Mouse (Mus musculus) adrenal gland (tissue): Measurements from ENCODE around the gene Slc25a42.

ENCODE experiments used
- intact Hi-C: fragments of 180-260 bp; cut with DNase I; formaldehyde crosslinking; loops from one replicate; pipeline ENCODE4 v1.15.1; 2025

Gene Slc25a42

GRCm38 (mm10) chr8:70172043-70172681 lies 39.9 kb downstream of the Slc25a42 start, which contains the start of gene Tmem161a:
TSS of gene Tmem161a (plus strand) at chr8:70172356.
- intact Hi-C loops: no loop called here

GRCm38 (mm10) chr8:70171240-70171639 lies 40.9 kb downstream of the Slc25a42 start:
- intact Hi-C loops: no loop called here

GRCm38 (mm10) chr8:70170748-70171147 lies 41.4 kb downstream of the Slc25a42 start:
- intact Hi-C loops: no loop called here

DNA sequence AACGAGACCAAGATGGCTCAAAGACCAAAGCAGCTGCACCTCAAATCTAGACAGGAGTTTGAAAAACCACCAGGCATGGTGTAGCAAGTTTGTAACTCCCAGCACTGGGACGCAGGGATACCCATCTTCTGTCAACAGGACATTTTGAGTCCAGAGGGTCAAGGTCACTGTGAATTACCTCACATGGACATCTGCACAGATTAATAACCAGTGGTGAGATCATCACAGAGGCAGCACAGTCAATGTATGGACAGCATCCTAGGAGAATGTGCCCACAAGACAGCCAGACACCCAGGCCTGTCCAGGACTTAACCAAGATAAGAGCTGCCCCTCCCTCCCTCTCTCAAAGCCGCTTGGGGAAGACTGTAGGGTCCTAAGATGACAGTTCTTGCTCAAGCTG lies 42.0 kb downstream of the Slc25a42 start:
- intact Hi-C loops: no loop called here

GRCm38 (mm10) chr8:70166504-70167110 lies 45.5 kb downstream of the Slc25a42 start:
- intact Hi-C loops: loop anchor here (5.0 kb wide), 2 partner anchors 59 to 294 kb away; no protein-coding TSS in a partner anchor

- intact Hi-C loops: no loop called here
Measured at GRCm38 (mm10) chr8:70163316-70163715, 48.8 kb downstream of the Slc25a42 start.

DNA sequence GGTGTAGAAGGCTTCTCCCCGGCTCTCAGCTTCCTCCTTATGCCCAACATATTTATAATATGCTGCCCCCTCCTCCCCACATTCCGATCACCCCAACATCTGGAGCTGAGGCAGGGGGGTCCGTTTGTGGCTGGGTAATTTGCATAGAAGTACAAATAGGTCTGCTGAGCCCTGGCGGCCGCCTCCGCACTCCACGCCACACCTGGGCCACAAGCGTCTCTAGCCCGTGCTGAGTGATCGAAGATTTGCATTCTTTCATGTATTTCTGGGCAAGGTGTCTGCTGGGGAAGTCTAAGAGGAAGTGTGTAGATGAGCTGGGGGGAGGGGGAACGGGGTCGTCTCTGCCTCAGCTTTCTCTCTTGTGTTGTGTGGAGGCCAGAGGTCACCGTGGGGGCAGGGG lies 52.1 kb downstream of the Slc25a42 start:
- intact Hi-C loops: no loop called here

- intact Hi-C loops: no loop called here
Measured at GRCm38 (mm10) chr8:70159211-70159610, 52.9 kb downstream of the Slc25a42 start.

- intact Hi-C loops: no loop called here
Measured at GRCm38 (mm10) chr8:70158069-70158853, 53.8 kb downstream of the Slc25a42 start.

DNA sequence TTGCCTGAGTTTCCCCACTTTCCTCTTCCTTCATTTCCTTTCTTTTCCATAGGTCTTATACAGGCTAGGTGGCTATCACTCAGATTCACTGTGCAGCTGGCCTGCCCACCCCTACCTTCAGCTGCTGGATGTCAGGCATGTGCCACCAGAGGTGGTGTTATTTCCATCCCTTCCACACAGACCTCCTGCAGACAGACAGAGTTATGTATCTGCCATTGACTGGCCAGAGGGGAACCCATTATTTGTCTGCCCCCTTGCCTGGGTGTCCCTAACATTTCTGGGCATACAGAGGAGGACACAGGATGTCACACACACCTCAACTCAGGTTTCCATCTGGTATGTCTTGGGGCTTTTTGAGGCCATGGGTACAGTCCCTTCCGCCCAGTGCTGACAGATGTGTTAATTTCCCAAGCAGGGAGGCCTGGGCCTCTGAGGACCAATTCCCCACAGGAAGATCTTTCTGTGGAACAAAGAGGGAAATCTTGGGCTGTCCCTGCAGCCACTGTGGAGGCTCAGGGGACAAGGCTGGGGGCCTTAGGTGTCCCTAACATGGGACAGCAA lies 54.8 kb downstream of the Slc25a42 start:
- intact Hi-C loops: no loop called here

DNA sequence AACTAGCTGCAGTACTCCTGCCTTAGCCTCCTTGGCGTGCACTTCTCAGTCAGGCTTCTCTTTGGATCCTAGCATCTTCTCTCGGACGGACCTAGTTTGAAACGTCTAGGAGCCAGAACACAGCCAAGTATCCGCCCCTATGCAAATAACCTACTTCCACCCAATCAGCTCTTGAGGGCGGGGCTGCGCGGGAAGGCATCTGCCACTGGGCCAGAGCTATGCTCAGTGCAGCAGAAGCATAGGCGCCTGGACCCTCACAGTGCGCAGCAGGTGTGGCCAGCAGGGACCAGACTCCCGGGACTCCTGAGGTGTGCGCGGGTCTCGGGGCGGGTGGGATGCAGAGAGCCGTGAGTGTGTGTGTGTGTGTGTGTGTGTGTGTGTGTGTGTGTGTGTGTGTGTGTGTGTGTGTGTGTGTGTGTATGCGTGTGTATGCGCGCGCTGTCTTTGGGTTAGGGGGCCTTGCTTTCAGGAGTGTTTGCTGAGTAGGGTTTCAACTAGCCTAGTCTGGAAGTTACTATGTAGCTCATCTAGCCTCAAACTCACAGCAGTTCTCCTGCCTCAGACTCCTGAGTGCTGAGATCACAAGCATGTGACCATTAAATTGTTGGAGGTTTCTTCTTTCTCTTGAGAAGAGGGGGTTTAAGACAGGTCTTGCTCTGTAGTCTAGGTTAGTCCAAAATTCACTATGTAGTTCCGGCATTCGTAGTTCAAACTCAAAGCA lies 59.4 kb downstream of the Slc25a42 start:
- intact Hi-C loops: no loop called here

DNA sequence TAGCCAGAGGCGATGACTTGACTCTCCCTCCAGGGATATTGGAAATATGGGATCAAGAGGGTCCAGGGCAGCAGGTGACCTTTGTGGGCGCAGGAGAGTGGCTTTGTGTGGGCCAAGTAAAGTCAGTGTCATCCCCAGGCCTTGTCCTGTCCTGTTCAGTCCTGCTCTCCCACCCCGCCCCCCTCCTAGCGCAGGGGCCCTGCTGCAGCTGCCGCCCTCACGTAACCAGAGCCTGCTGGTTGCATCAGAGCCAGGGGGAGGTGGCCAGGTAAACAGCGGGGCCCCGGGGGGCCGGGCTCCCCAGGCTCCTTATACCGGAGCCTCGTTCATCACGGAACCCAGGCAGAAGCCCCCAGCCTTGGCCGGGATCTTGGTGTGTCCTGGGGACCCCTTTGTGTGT lies 61.9 kb downstream of the Slc25a42 start:
- intact Hi-C loops: no loop called here

DNA sequence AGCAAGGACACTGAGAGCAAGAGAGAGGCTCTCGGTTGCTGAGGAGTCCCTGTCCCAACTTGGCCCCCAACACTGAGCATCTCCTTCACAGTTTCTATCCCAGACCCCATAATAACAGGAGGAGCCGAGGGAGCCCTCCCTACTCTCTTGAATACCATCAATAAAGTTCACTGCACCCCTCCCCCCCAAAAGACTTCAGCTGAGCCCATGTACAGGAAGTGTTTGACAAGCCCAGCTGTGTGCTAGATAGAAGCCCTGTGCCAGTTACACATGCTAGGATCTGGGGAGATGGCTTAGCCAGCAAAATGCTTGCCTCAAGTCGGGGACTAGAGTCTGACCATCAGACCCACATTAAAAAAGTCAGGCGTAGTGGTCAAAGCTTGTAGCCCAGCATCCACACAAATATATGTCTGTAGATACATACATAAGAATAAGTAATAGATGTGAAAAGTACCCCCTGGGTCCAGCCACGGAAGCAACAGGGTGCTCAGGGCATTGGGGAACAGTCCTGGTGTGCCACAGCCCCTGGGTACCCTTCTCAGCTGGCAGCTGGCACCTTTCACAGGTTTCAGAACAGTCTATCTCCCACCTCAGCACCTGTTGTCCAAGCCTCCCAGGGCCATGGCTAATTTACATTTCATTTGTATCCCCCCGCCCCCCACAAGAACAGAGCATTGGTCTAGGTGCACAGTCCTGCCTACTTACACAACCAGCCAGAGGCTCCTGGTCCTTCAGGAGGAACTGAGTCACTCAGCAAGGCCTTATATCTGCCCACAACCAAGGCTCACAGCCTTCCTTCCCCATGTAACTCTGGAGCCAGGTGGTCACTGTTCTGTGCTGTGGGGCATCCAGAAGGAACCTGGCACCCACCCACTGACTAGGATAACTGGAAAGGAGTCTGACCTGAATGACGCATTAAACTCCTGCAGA lies 64.2 kb downstream of the Slc25a42 start:
- intact Hi-C loops: no loop called here

DNA sequence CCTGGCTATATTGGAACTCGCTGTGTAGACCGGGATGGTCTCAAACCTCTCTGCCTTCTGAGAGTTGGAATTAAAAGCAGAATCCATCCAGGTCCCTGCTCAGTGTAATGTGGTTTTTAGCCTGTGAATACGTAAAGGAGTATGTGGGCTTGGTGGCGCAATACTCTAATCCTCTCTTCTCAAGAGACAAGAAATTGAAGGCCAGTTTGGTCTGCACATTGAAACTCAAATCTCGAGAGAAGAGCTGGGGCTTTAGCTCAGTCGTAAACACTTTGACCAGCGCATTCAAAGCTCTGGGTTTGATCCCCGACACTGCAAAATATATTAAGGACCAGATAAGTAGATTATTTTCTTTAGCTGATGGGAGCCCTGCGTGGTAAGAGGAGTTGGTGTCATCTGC lies 72.1 kb downstream of the Slc25a42 start:
- intact Hi-C loops: no loop called here

DNA sequence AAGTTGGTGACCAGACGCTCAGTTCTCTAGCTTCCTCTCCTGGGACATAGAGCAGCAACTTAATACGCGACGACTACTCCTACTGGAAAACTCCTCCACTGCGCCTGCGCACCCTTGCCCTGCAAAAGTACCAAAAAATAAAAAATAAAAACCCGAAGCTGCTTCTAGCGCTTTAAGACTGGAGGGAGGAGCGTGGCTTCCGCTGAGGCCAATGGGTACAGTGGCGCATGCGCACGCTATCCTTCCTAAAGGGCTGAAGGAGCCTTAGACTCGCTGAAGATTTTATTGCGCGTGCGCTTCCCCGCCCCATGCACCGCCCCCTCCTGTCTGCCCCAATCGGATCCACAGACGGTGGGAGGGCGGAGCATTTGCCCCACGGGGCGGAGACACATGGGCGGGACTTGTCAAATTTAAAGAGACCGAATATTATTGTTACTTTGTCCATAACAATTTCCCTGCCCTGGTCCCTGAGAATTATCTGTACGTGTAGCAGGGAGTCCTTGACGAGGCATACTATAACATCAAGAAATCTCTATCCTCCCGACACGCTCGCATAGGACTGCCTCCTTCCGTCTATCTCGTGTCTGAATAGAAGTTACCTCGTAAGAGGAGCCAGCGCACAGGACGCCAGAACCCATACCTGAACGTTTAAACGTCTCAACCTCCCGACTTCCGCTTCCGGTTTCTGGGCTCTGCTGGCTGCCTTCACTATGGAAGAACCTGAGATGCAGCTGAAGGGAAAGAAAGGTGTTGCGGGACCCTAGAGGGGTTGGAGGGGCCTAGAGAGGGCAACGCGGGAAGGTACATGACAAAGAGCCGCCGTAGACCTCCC lies 72.9 kb downstream of the Slc25a42 start, which contains the start of the genes Rfxank, Borcs8 and Mef2b:
Gene Rfxank (minus strand): TSS at position 129 of the 832 bp plus-strand sequence.
Gene Borcs8 (plus strand): TSS at position 474 of the 832 bp plus-strand sequence.
Gene Mef2b (plus strand): TSS at position 686 of the 832 bp plus-strand sequence.
- intact Hi-C loops: no loop called here

GRCm38 (mm10) chr8:70137890-70138289 lies 74.2 kb downstream of the Slc25a42 start:
- intact Hi-C loops: no loop called here

DNA sequence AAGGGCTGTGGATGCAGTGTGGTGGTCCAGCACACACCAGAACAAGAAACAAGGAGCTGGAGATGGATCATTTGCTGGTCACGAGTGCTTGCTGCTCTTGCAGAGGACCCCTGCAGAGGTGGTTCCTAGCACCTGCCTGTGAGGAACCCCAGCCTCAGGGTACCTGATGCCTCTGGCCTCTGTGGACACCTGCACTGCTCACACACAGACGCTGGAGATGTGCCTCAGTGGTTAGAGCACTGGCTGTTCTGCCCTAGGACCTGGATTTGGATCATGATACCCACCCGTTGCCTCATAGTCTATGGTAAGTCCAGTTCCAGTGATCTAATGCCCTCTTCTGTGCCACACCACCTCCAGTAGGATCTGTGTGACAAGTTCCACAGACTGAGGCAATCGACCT lies 75.5 kb downstream of the Slc25a42 start:
- intact Hi-C loops: no loop called here

- intact Hi-C loops: no loop called here
Measured at GRCm38 (mm10) chr8:70134931-70135330, 77.2 kb downstream of the Slc25a42 start.
